Mouse (Mus musculus): Measurements from ENCODE around the gene Mutyh. TPM values are rescaled to one million over a fixed set of nuclear protein-coding genes. Genes with fewer than 3 reads are reported as not detected.
"Not testable (repeated sequence)": the region's sequence is repeated elsewhere in the genome, so short reads cannot be mapped to it uniquely, and the experiment has no call there.

The Mutyh gene
- total RNA-seq, 2 experiments from 2014 or later, result 0.60 to 2.0 TPM

DNA sequence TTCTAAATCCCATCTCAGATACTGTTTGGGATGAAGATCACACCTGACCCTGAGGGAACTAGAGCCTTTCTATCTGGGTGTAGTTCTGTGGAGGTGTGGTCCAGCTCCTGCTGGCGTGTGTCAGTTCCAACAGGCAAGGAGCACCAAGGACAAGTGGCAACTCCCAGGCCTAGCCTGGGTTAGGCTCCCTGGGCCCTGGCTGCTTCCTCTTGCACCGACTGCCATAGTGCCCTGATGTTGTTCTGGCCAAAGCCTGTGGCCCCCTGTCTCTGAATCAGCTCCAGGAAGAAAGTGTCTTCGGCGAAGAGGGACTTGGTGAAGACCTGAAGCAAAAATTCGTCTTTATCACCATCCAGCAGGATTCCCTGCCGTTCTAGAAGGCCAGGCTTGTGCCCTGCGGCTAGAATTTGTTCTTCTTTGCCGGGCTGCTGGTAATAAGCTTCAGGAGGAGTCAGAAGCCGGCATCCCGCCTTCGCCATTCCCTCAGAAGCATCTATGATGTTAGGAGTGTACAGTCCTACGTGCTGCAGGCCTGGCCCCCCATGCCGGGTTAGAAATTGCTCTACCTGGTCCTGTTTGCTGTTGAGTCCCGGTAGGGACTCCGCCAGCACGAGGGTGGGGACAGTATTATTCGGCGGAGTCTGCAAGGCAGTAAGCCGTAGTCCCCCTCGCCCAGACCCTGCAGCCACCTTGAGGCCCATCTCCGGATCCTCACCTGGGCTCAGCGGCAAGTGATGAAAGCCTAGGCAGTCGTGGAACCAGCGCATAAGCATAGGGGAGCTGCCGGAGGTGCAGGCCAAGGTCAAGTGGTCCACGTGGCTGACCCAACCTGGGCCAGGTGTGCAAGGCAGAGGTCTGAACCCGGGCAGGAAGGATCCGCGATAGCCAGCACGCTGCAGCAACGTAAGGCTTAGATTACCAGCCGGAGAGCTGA lies 12.7 kb downstream of the Mutyh start:
- intact Hi-C loops (cut with DNase I), result no loop called here
- DNase-seq, result no peak

DNA sequence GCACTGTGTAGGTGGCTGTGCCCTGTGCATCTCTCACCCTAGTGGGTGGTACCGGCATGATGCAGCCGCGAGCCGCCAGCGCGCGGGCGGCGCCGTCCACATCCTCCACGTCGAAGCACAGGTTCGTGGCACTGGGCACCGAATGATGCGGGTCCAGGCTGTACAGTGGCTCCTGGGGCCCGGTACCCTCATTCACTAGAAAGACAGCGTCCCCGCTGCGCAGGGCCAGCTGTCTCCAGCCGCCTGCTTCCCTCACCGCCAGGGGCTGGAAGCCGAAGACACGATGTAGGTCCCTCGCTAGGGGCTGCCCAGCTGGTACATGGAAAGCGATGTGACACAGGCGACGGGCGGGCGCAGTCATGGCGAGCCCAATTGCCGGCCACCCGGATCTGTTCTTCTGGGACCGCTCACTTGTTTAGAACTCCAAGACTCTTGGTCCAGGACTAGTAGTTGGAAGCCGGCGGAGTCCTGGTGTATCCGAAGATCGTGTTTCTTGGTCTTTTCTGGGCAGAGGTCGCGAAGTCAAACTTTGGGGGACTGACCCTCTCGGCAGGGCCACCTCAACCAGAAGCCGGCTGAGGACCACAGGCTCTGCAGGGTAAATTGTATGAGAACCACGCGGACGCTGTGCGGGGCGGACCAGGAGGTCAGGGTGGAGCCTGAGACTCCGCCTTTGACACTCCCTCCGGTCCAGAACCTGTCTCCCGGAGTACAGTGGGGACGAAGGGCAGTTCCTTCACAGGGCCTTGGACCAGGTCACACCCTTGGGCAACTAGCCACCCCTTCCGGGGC lies 13.6 kb downstream of the Mutyh start:
- intact Hi-C loops (cut with DNase I), result no loop called here
- peak; percentile 71 to 81 for DNase-seq

DNA sequence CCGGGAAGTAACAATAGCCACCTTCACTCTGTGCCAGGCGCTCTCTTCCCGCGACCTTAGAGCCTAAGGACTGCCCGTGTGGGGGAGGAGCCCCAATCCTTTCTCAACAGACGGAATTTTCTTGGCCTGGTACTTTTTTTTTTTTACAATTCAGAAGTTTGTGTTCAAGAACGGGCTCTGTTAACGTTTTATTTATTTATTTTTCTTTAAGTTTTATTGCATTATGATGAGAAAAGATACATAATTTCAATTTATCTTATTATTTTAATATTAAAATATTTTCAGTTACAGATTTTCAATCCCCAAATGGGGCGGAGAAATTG lies 14.1 kb downstream of the Mutyh start, which contains the start of gene Hpdl:
Gene Hpdl (minus strand): TSS at position 14 of the 323 bp plus-strand sequence.
- no peak for DNase-seq
- intact Hi-C loops (cut with DNase I), result no loop called here

DNA sequence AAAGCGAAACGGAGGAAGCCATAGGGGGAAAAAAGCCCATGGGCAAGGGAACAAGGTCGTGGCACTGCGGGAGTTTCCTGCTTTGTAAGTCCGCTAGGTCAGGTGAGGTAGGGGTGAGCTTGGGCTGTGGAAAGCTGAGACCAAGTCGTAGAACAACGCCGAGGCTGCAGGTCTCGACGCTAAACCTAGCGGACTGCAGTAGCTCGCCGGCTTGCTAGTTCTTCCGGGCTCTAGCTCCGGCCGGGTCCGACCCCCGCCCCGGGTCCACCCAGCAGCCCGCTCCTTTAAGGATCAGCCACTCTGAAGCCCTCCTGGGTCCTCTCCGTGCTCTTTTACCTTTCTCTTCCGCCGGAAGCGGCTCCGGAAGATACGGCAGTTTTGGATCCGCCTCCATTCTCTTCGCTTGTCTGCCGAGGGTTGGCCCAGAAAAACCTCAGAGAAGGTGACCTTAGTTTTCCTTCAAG lies 17.1 kb downstream of the Mutyh start:
- DNase-seq, result peak; percentile 66 to 77
- intact Hi-C loops (cut with DNase I), result loop anchor here (5.0 kb wide), 1 partner anchor 313 kb away; no protein-coding TSS in a partner anchor

DNA sequence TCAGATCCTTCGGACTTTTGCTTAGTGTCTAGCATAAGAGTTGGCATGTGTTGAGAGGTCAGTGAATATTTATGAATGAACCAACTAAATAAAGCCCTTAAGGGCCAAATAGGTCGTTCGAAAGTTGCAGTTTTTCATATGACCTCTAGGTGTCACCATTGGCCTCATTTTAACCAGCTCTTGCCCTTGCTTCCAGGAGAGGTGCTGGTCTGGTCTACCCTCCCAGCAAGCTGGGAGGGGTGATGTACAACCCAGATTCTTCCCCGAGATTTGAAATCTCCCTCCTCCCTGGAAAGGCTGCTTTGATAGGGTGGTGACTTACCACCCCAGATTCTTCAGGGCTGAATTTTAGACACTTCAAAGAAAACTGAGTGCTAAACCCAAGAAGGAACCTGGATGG lies 20.3 kb downstream of the Mutyh start:
- intact Hi-C loops (cut with DNase I), result loop anchor here (1.0 to 5.0 kb wide), 2 partner anchors 163 to 309 kb away; no protein-coding TSS in a partner anchor
- DNase-seq, result peak in 1 of 2 experiments; percentile 16

DNA sequence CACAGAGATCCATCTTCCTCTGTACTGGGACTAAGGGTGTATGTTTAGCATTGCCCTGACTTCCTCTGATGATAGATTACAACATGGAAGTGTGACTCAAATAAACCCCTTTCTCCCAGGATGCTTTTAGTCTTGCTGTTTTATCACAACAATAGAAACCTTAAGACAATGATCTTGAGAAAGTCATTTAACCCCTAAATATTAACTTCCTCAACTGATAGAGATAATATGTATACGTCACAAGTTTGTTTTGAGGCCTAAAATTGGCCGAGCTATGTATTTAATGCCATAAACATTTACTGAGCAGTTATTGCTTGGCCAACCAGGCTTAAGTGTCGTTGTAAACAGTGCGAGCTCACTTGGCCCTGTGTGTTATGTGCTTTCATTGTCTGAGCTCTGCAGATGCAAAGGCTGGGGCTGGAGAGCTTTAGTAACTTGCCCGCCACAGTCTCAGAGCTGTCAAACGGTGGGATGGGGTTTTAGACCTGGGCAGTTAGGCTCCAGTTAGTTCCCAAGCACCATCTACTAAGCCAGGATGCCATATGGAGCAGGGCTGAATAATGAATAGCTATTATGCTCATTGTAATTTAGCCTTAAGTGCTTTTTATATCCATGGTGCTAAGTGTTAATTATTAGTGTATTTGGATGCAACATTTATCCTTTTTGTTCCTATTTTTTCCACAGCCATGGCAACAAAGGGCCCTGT lies 22.0 kb downstream of the Mutyh start:
- DNase-seq, result no peak

DNA sequence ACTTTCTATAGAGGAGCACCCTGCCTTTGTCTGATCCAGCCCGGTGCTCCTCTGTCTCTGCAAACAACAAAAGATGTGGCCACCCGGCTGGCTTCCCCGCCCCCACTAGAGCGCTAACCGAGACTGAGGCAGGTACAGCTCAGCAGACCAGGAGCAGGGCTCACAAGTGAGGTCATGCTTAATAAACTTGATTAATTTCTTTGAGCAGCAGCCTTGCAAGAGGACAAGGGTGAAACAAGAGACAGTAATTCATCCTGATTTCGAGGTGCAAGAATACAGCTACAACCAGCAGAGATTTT lies 22.5 kb downstream of the Mutyh start:
- intact Hi-C loops (cut with DNase I), result no loop called here
- no peak for DNase-seq

More for the DNA sequence above, 22.0 kb downstream of the Mutyh start:
- intact Hi-C loops (cut with DNase I), result loop anchor here (5.0 kb wide), 1 partner anchor 308 kb away; no protein-coding TSS in a partner anchor

DNA sequence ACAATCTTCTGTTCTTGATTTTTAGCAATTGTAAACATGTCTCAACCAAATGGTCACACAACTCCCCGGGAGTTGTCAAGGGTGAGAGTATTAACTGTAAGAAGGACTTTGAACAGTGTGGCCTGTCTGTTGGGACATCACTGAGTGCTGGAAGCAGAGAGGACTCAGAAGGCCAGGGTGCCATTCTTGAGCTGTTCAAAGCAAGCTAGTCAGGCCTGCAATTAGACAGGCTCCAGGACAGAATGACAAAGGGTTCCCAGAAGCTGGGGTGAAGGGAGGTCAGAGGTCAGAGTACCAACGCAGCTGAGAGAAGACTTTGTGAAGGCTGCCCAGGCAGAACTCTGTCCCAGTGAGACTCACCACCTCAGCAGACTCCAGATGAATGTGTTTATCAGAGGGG lies 31.5 kb downstream of the Mutyh start:
- intact Hi-C loops (cut with DNase I), result no loop called here
- no peak for DNase-seq

DNA sequence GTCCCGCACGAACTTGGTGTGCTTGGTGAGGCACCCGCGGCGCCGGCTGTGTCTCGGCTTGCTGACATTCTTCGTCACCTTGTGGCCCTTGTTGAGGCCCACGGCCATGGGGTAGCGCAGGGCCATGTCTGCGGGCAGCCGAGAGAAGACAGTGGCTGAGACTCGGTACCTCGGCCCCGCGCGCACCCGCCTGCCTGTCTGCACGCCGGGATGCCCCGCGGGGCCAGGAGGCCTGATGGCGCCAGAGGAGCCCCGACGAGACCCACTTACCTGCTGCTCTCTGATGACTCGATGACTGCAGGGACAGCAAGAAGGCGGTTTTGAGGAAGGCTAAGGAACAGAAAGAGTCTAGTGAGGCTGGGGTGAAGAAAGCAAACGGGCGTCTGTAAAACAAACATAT lies 32.6 kb downstream of the Mutyh start:
- DNase-seq; intact Hi-C loops (cut with DNase I): not testable (repeated sequence)

DNA sequence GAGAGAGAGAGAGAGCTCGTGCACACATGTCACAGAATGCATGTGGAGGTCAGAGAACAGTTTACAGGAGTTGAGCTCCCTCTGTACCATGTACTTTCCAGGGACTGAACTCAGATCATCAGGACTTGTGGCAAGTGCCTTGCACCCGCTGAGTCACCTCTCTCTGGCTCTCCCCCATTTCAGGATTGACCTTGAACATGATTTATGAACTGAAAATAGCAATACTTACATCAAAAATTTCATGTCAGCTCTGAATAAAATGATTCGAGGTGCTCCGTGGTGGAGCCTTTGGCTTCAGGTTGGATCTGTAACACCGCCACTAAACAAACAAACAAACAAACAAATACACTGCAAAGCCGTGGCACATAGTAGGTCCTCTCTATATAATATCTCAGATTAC lies 33.3 kb downstream of the Mutyh start:
- no peak for DNase-seq
- intact Hi-C loops (cut with DNase I), result no loop called here

DNA sequence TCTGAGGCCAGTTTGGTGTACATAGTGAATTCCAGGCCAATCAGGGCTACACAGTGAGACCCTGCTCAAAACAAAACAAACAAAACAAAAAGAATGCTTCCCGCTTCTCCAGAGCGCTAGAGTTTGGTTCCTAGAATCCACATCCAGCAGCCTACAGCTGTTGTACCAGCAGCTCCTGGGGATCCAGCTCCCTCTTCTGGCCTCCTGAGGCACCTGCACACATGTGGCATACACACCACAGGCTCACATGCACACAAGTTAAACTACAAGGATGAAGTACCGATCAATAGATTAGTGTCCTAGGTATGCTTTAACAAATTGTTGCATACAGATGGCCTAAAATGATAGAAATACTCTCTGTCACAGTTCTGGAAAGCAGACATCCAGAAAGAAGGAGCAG lies 36.8 kb downstream of the Mutyh start:
- intact Hi-C loops (cut with DNase I), result no loop called here
- DNase-seq, result no peak

DNA sequence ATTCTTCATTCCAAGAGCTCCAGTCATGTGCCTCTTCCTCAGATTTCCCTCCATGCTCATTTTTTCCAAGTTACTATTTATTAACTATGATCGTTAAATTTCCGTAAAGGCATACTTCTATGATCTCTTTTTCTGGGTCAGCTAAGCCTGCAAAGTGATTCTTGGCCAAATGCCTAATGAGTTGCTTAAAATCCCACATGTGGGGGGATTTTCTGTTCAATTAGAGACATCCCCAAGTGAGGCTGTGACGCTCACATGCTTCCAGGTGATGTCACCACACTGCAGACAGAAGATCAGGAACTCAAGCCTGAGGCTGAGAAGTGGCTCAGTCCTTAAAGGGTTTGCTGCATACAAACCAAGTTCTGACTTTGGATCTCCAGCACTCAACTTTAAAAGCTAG lies 42.4 kb downstream of the Mutyh start:
- intact Hi-C loops (cut with DNase I), result no loop called here
- DNase-seq, result no peak

DNA sequence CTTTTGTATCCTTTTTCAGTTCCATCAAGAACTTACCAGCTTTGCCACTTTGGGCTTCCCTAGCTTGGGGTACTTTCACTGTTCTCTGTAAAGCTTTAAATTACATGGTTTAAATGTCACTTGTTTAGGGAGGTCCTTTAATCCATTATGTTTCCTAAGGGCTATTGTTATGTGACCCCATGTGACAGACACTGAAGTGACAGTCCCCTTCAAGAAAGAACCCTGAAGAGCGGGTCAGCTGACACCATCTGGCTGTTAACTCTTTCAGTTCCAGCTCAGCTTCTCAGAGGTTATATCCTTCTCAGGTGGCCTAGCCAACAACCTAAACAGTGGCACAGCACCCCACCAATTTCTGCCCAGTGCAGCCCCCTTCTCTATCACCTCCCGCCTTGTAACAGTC lies 46.8 kb downstream of the Mutyh start:
- intact Hi-C loops (cut with DNase I), result no loop called here
- DNase-seq, result no peak

DNA sequence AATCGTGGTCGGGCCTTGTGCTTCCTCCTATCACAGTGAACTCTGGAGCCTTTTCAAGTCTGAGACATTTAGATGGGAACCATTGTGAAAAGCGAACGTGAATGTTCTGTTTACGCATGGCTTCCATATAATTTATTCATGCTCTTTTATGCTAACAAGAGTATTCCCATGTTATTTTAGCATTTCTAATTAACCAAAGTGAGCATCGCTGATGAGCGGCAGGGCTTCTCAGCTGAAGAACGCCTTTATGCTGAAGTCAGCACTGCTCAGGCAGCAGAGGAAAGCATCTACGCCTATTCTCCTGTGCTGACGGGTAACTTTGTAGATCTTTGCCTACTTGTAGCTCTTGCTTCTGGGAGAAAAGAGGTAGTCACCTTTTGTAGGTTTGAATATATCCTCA lies 49.7 kb downstream of the Mutyh start:
- intact Hi-C loops (cut with DNase I), result no loop called here
- no peak for DNase-seq

DNA sequence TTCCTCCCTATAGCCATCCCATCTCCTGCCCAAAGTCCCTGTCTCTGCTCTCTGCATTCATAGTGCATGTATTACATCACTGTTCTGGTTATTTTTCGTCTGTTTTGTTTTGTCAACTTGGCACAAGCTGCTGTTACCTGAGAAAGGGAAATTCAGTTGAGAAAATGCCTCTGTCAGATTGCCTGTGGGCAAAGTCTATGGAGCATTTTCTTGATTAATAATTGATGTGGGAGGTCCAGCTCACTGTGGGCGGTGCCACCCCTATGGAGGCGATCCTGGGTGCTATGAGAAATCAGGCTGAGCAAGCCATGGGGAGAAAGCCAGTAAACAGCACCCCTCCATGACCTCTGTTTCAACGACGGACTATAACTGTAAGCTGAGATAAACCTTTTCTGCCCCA lies 52.2 kb downstream of the Mutyh start:
- intact Hi-C loops (cut with DNase I), result no loop called here
- no peak for DNase-seq

DNA sequence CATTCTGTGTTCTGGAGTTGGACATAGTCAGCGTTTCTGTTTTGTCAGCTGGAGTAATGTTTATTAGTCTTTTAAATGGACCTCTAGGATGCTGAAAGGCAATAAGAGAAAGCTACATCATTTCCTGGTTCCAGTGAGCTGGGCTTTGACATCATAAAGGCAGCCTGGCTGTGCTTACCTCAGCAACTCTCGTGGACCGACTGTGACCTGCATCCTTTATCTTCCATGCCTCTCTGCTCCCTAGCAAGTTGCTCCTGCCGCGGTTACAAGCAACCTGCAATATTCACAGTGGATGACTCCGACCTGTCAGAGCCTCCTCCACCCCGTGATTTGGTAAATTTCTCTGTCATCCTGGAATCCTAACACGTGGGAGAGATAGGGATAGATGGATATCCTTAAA lies 54.5 kb downstream of the Mutyh start:
- intact Hi-C loops (cut with DNase I), result no loop called here
- DNase-seq, result no peak

Other genes starting within 250 kb of the Mutyh start
- gene Ccdc17, start 211.1 kb upstream of the Mutyh start, total RNA-seq (2021), result 1 to 10 TPM; 2.6 to 3.5 TPM
- 10 to 100 TPM; 18.6 to 25.5 TPM for gene Nasp, start 179.8 kb upstream of the Mutyh start, total RNA-seq (2021)
- 100 to 1,000 TPM; 272 to 290 TPM for gene Akr1a1, start 156.0 kb upstream of the Mutyh start, total RNA-seq (2021)
- 100 to 1,000 TPM; 476 to 489 TPM for gene Prdx1, start 122.2 kb upstream of the Mutyh start, total RNA-seq (2021)
- 10 to 100 TPM; 46.8 to 56.1 TPM for gene Mmachc, start 99.3 kb upstream of the Mutyh start, total RNA-seq (2021)
- gene Ccdc163, start 99.2 kb upstream of the Mutyh start, total RNA-seq (2021), result 1 to 10 TPM; 5.7 to 6.2 TPM
- 1 to 10 TPM; 1.9 to 2.5 TPM for gene Tesk2, start 86.8 kb upstream of the Mutyh start, total RNA-seq (2021)
- gene Toe1, start 83 bp upstream of the Mutyh start, total RNA-seq (2021), result 1 to 10 TPM; 8.2 to 8.9 TPM
- gene Hpdl, start 14.0 kb downstream of the Mutyh start, total RNA-seq (2021), result 1 to 10 TPM; 4.3 to 5.1 TPM
- 1 to 10 TPM; 1.1 to 1.4 TPM for gene Zswim5, start 69.7 kb downstream of the Mutyh start, total RNA-seq (2021)
- 100 to 1,000 TPM; 100 to 101 TPM for gene Urod, start 186.7 kb downstream of the Mutyh start, total RNA-seq (2021)
- 10 to 100 TPM; 17.3 to 17.4 TPM for gene Hectd3, start 187.6 kb downstream of the Mutyh start, total RNA-seq (2021)
- gene Eif2b3, start 211.7 kb downstream of the Mutyh start, total RNA-seq (2021), result 10 to 100 TPM; 15.5 to 18.9 TPM